Mouse (Mus musculus) forebrain, embryonic 11.5 days (tissue): ENCODE measurements around the gene Zfp428. TPM values are rescaled to one million over a fixed set of nuclear protein-coding genes. Genes with fewer than 3 reads are reported as not detected.
A peak's percentile ranks its signal among the peaks of the same experiment; 100 is the strongest.

Experiments used
- ATAC-seq: fragments of 200-750 bp; cut with Nextera tagmentation; replicated peaks from 2 replicates; pipeline ENCODE4 v1.8.0; 2017; ENCODE audit warnings: moderate TSS enrichment; ENCODE audit not compliant: low FRiP score
- DNase-seq: peaks from one replicate; pipeline ENCODE4 v3.0.0-alpha.2; 2017; ENCODE audit warnings: low spot score
- H3K27ac ChIP-seq: fragments of 300-500 bp; sonication (generic); 2 replicates; pipeline ENCODE4 v1.5.1; 2014; ENCODE audit warnings: low read depth, low read length
- H3K27me3 ChIP-seq: fragments of 300-500 bp; sonication (generic); 2 replicates; pipeline ENCODE4 v1.6.1; 2014; ENCODE audit warnings: mild to moderate bottlenecking, low read length, mixed read lengths; ENCODE audit not compliant: control insufficient read depth, insufficient read depth
- H3K36me3 ChIP-seq: fragments of 300-500 bp; sonication (generic); 2 replicates; pipeline ENCODE4 v1.6.1; 2014; ENCODE audit warnings: mild to moderate bottlenecking, low read length, moderate library complexity, mixed read lengths; ENCODE audit not compliant: control insufficient read depth, insufficient read depth
- H3K4me1 ChIP-seq: fragments of 300-500 bp; sonication (generic); replicated peaks from 2 replicates; pipeline ENCODE4 v1.6.1; 2014; ENCODE audit warnings: low read length, mixed read lengths; ENCODE audit not compliant: control insufficient read depth, insufficient read depth
- H3K4me2 ChIP-seq: fragments of 300-500 bp; sonication (generic); 2 replicates; pipeline ENCODE4 v1.6.1; 2014; ENCODE audit warnings: low read depth, mild to moderate bottlenecking, low read length, moderate library complexity, mixed read lengths; ENCODE audit not compliant: severe bottlenecking
- H3K4me3 ChIP-seq: fragments of 300-500 bp; sonication (generic); 2 replicates; pipeline ENCODE4 v1.5.1; 2014; ENCODE audit warnings: low read depth, low read length
- H3K9ac ChIP-seq: fragments of 300-500 bp; sonication (generic); 2 replicates; pipeline ENCODE4 v1.6.1; 2014; ENCODE audit warnings: low read length
- H3K9me3 ChIP-seq: fragments of 300-500 bp; sonication (generic); 2 replicates; pipeline ENCODE4 v1.6.1; 2016; ENCODE audit warnings: low read length, mixed read lengths; ENCODE audit not compliant: control insufficient read depth
- WGBS: fragments of 180-500 bp; shearing (Covaris S2); extraction: QIAGEN DNeasy Blood & Tissue Kit; methylation state at CpG from one replicate; pipeline ENCODE4 v1.1.7; 2014; 5-methylcytosine and 5-hydroxymethylcytosine counted together
- polyA plus RNA-seq: library from polyadenylated mRNA; unstranded; fragments of >200 nt; fragmentation: Nextera tagmentation; extraction: Ambion mirVana; gene quantifications from 2 replicates; pipeline ENCODE4 v1.2.1, GENCODE M21; 2014

The Zfp428 gene
- polyA plus RNA-seq, 1 experiment from 2014 or later: 109 TPM

DNA sequence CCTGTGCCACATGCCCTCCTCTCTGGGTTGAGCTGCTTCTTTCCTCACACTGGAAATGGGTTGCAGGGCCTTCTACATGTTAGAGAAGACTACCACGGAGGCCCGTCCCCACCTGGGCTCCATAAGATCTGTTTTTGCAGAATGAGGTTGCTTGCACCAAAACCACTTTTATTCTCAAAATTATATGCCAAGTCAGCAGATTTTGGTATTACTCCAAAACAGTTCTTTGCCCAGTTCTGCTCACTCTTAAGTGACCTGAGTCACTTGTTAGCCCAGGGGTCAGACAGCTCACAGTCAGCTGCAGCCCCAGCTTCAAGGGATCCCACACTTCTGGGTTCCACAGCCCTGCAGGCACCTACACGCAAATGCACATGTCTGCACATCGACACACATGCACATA is 54.6 kb downstream of the Zfp428 start:
- no peaks in the 10 kb centered on the region; the same call in 1 of the 2 replicates for H3K36me3 ChIP-seq
- no peak overlapping the region for H3K4me3 ChIP-seq

DNA sequence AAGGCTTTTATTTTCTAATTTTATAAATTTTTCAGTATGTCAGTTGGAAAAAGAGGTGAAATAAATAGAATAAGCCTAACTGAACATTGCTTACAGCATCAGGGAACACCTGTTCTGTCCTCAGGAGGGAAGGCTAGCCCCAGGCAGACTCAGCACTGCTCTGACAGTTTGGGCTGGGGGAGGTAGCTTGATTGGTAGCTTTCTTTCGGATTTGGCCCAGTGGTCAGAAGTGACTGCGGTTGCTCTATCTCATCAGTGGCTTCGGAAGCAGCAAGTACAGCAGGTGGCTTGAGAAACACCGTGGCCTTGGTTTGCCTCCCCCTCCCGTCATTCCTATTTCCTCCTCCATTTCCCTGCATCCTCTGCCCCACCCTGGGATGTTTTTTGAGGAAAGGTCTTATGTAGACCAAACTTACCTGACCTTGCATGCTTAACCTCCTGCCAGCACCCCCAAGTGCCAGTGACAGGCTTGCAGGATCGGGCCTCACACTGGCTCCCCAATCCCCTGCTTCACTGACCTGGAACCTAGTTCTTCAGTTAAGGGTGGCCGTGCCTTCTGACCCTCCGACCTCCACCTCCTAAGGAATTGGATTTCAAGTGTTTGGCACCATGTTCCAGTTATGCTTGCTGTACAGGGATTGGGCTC is 56.5 kb downstream of the Zfp428 start:
- H3K36me3 ChIP-seq: no peaks in the 10 kb centered on the region; the same call in 1 of the 2 replicates
- WGBS: 89% methylated on average over 8 of the region's 8 CpGs

More for the DNA sequence above, 54.6 kb downstream of the Zfp428 start:
- WGBS: 97% methylated on average over 4 of the region's 4 CpGs
- no peaks in the 10 kb centered on the region for H3K4me1 ChIP-seq
- H3K4me2 ChIP-seq: no peak overlapping the region
- ATAC-seq (no peak), DNase-seq (no peak)
- no peak overlapping the region for H3K27ac ChIP-seq
- H3K9ac ChIP-seq: no peak overlapping the region
- no peaks in the 10 kb centered on the region for H3K9me3 ChIP-seq
- no peaks in the 10 kb centered on the region for H3K27me3 ChIP-seq

GRCm38 (mm10) chr7:24563837-24564206 is 57.0 kb downstream of the Zfp428 start:
- Histone ChIP-seq H3K4me2 (no peak overlapping the region), H3K9me3 (no peaks in the 10 kb centered on the region), H3K27me3 (no peaks in the 10 kb centered on the region), H3K4me3 (no peak overlapping the region), H3K4me1 (no peaks in the 10 kb centered on the region), H3K36me3 (no peaks in the 10 kb centered on the region; the same call in 1 of the 2 replicates), H3K27ac (no peak overlapping the region), H3K9ac (no peak overlapping the region)
- DNase-seq (no peak), ATAC-seq (no peak)
- 91% methylated on average over 4 of the region's 4 CpGs for WGBS

More for the DNA sequence above, 56.5 kb downstream of the Zfp428 start:
- no peaks in the 10 kb centered on the region for H3K27me3 ChIP-seq
- H3K4me2 ChIP-seq: no peak overlapping the region
- H3K4me3 ChIP-seq: no peak overlapping the region
- ATAC-seq: no peak
- no peak overlapping the region for H3K27ac ChIP-seq
- H3K9ac ChIP-seq: no peak overlapping the region
- no peak for DNase-seq
- no peaks in the 10 kb centered on the region for H3K9me3 ChIP-seq
- H3K4me1 ChIP-seq: no peaks in the 10 kb centered on the region

DNA sequence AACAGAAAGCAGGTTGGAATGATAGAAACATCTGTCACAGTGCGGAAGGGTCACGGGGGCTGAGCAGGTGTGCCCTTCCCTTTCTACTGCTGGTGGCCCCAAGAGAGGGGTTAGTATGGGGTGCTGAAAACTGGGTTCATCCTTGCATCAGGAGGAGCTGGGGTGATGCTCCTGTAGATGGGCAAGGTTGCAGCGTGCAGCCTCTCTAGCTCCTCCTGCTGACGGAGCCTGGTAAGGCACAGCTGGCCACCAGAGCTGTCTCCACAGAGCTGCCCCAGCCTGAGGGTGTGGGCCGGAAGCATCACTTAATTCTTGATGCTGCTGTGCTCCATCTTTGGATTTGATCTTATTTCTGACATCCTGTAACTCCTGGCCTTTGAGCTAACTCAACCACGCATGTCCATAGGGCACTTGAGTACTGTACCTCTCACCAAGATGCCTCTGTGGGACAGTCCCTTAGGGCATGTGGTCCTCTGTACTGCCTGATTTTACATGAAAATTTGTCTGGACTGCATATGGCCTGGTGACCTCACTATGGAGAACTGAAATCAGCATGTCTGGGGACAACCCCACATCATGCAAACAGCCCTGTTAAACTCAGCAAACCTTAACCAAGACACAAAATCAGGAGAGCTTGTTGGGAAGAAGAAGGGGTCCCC is 57.9 kb downstream of the Zfp428 start:
- Histone ChIP-seq H3K4me2 (no peak overlapping the region), H3K4me3 (no peak overlapping the region), H3K27ac (no peak overlapping the region), H3K9me3 (no peaks in the 10 kb centered on the region), H3K9ac (no peak overlapping the region), H3K4me1 (no peaks in the 10 kb centered on the region), H3K27me3 (no peaks in the 10 kb centered on the region), H3K36me3 (no peaks in the 10 kb centered on the region; the same call in 1 of the 2 replicates)
- 64% methylated on average over 6 of the region's 6 CpGs for WGBS
- DNase-seq (peak; percentile 83), ATAC-seq (no peak)

Other genes with a start within 250 kb of the Zfp428 start
- 7.4 and 9.0 TPM in 2 replicates for gene Zfp93, start 236.6 kb upstream of the Zfp428 start, polyA plus RNA-seq
- gene Zfp61, start 205.8 kb upstream of the Zfp428 start, polyA plus RNA-seq: 43.4 and 48.7 TPM in 2 replicates
- 15.2 and 15.9 TPM in 2 replicates for gene Zfp94, start 190.3 kb upstream of the Zfp428 start, polyA plus RNA-seq
- 0.23 TPM in 1 of 2 replicates, not detected in the other for gene Tescl, start 173.1 kb upstream of the Zfp428 start, polyA plus RNA-seq
- gene Lypd5, start 157.8 kb upstream of the Zfp428 start, polyA plus RNA-seq: not detected in 2 replicates
- 3.5 and 4.1 TPM in 2 replicates for gene Kcnn4, start 136.7 kb upstream of the Zfp428 start, polyA plus RNA-seq
- 29.6 and 29.8 TPM in 2 replicates for gene Smg9, start 107.4 kb upstream of the Zfp428 start, polyA plus RNA-seq
- gene Irgc1, start 54.7 kb upstream of the Zfp428 start, polyA plus RNA-seq: not detected in 2 replicates
- gene Plaur, start 44.5 kb upstream of the Zfp428 start, polyA plus RNA-seq: 1.1 and 1.2 TPM in 2 replicates
- 7.1 and 8.9 TPM in 2 replicates for gene Cadm4, start 25.0 kb upstream of the Zfp428 start, polyA plus RNA-seq
- gene AC161166.1, start 5.4 kb downstream of the Zfp428 start, polyA plus RNA-seq: 0.96 and 1.3 TPM in 2 replicates
- gene Irgq, start 23.7 kb downstream of the Zfp428 start, polyA plus RNA-seq: 16.1 and 16.4 TPM in 2 replicates
- not detected in 2 replicates for gene Pinlyp, start 39.1 kb downstream of the Zfp428 start, polyA plus RNA-seq
- gene Xrcc1, start 39.3 kb downstream of the Zfp428 start, polyA plus RNA-seq: 140 and 150 TPM in 2 replicates
- 17.9 and 21.4 TPM in 2 replicates for gene Ethe1, start 80.5 kb downstream of the Zfp428 start, polyA plus RNA-seq
- gene Zfp575, start 80.6 kb downstream of the Zfp428 start, polyA plus RNA-seq: 2.2 and 2.5 TPM in 2 replicates
- not detected in 2 replicates for gene Phldb3, start 103.8 kb downstream of the Zfp428 start, polyA plus RNA-seq
- gene Lypd3, start 129.5 kb downstream of the Zfp428 start, polyA plus RNA-seq: 0.69 and 0.73 TPM in 2 replicates
- not detected in 2 replicates for gene Tex101, start 169.7 kb downstream of the Zfp428 start, polyA plus RNA-seq
- gene BC049730, start 202.2 kb downstream of the Zfp428 start, polyA plus RNA-seq: not detected in 2 replicates
- not detected in 2 replicates for gene Gm4763, start 219.9 kb downstream of the Zfp428 start, polyA plus RNA-seq